Mouse (Mus musculus): ENCODE data around the gene Zfyve28. TPM values are rescaled to one million over a fixed set of nuclear protein-coding genes. Genes with fewer than 3 reads are reported as not detected.

The Zfyve28 gene
- polyA plus RNA-seq (2017; shearing (Covaris generic)): 1 to 10 TPM; 1.9 to 4.9 TPM

DNA sequence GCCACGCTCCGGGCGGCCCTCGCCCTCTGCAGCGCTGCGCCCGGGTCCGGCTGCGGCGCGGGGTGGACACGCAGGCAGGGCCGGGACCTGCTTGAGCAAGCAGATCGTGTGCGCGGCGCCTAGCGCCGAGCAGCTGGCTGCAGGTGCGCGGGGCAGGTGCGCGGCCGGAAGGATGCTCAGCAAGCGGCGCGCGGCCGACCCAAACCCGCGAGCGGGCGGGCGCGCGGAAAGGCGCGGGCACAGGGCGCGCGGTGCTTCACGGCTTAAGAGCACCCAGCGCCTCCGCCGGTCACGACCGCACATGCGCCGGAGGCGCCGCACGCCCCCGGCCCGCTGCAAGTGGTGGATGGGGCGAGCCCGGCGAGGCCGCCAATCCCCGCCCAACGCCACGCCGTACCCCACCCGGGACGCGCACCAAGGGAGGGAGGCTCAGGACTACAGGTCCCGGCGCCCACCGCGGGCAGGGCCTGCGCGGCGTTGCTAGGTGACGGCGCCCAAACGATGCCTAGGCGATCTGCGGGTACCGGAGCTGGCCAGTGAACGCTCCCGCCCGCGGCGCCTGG, at the start of gene Zfyve28, which contains the start of gene Cfap99:
Gene Zfyve28 (minus strand): TSS at position 296 of the 563 bp plus-strand sequence.
Gene Cfap99 (plus strand): TSS at position 447 of the 563 bp plus-strand sequence.

DNA sequence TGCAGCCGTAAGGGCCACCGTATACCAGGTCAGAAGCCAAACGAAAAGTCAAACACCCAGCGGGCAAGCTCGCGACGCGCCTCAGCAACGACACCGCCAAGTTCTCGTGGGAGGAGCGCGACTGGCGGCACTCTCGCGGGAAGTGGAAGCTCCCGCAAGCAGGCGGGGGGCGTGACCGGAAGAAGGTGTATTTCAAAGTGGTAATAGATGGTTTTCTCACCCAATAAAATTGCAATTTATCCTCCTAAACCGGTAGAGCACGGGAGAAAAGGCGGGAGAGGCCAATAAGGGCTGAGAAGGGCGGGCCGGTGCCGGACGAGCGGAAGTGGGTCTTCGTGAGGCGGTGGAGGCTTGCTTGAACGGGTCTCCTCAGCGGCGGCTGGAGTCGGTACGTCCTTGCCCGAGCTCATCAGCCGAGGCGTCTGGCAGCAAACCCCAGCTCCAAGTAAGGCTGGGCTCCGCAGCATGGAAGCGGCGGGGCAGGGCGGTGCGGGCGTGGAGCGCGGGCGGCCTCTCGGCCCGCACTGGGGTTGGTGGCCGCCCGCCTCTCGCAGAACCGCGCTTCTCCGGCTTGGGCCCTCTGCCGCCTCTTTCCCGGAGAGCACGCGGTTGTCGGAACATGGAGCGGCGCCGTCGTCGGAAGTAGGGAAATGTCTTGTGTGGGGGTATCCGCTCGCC, 48.0 kb upstream of the Zfyve28 start, which contains the start of gene Rnf4:
Gene Rnf4 (plus strand): TSS at position 193 of the 678 bp plus-strand sequence.

DNA sequence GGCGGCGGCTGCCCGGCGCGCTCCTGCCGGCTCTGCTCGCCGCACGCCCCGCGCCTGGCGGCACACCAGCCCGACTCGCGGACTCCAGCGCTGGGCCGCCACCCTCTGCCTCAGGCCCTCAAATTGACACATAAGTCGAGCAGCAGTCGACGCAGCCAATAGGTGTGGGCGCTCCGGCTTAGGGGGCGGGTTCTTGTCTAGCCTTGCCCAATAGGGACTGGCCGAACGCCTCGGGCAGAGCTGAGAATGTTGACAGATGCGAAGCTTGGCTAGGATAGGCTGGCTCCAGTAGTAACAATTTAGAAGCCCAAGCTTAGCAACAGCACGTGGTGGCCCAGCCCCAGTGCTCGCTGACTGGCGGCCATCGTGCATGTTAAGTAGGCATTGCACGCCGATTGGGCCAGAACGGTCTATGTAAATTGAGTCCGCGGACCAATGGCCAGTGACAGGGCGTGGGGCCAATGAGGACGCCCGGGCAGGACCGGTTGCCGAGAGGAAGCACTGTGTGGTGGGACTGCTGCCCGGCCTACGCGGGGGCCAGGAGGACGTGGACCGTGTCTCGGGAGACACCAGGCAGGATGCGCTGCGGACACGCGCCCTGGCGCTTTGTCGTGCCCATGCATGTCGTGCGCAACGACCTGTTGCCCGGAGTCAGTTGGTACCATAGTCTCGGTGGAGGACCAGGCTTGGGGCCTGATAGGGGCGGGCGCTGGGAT, 100.5 kb downstream of the Zfyve28 start, which contains the start of gene Mxd4:
Gene Mxd4 (minus strand): TSS at position 120 of the 716 bp plus-strand sequence.

DNA sequence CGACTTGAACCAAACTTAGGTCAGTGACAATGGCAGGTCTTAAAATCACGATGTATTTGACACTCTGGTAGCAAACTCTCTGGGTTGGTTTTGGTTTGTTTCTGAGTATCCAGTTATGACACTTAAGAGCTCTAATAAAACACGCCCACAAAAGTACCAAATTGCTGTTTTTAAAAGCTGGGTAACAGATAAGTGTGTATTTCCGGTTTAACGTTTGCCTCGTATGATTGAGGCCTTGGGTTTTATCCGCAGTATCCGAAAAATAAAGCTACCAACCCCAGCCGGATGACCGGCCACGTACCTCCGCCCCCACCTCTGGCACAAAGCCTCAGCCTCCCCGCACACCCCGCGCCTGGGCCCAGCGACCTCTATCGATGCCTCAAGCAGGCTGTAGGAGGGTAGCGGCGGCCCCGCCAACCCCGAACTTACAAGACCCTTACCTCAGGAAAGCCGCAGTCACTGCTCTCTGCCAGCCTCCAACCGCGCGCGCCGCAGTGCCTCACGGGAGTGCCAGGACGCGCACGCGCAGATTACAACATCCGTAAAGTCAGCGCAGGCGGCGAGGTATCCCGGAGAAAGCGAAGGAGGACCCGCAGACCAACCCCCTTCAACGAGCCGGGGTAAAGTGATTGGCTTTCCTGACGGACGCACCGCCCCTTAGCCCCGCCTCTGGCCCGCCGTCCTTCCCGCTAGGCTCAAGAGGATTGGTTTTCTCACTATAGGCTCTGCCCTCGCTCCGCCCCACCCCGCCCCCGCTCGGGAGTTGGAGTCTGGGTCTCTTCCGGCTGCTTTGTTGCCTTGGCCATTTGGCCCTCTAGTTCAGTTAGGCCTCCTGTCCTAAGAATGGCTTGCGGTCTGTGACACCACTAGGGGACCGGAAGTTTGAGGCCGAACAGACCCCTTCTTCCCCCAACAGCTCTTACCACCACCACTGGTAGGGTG, 119.0 kb downstream of the Zfyve28 start, which contains the start of the genes Poln and Haus3:
Gene Poln (minus strand): TSS at position 499 of the 942 bp plus-strand sequence.
Gene Haus3 (minus strand): TSS at position 578 of the 942 bp plus-strand sequence.

Other genes starting within 250 kb of the Zfyve28 start
- 1 to 10 TPM in 1 of 2 experiments, under 1 TPM in 1; 0.66 to 2.3 TPM for gene Poln, start 119.0 kb downstream of the Zfyve28 start, polyA plus RNA-seq (2017; shearing (Covaris generic))
- 10 to 100 TPM; 46.1 to 62.1 TPM for gene Haus3, start 118.9 kb downstream of the Zfyve28 start, polyA plus RNA-seq (2017; shearing (Covaris generic))
- 10 to 100 TPM; 73.7 to 94.9 TPM for gene Mxd4, start 100.7 kb downstream of the Zfyve28 start, polyA plus RNA-seq (2017; shearing (Covaris generic))
- gene Cfap99, start 151 bp upstream of the Zfyve28 start, polyA plus RNA-seq (2017; shearing (Covaris generic)): not detected
- 100 to 1,000 TPM; 130 to 151 TPM for gene Rnf4, start 47.8 kb upstream of the Zfyve28 start, polyA plus RNA-seq (2017; shearing (Covaris generic))
- 10 to 100 TPM; 17.1 to 17.5 TPM for gene Fam193a, start 81.5 kb upstream of the Zfyve28 start, polyA plus RNA-seq (2017; shearing (Covaris generic))
- 10 to 100 TPM; 25.1 to 40.9 TPM for gene Tnip2, start 225.5 kb upstream of the Zfyve28 start, polyA plus RNA-seq (2017; shearing (Covaris generic))
- 10 to 100 TPM; 16.1 to 18.9 TPM for gene Sh3bp2, start 237.4 kb upstream of the Zfyve28 start, polyA plus RNA-seq (2017; shearing (Covaris generic))